Mouse (Mus musculus): ENCODE results near the gene Limch1.

- TF ChIP-seq EP300 (IDR thresholded peaks at IDR 0.05; ENCODE audit: low read depth) (no peak), CTCF (IDR thresholded peaks at IDR 0.05; ENCODE audit: low read depth) (no peak)
Measured at GRCm38 (mm10) chr5:66793251-66793650, 47.6 kb downstream of the Limch1 start.

Data from liver, embryonic 14.5 days (tissue).